Mouse (Mus musculus) hindbrain, embryonic 14.5 days (tissue): Measurements from ENCODE around the gene Wwp2. TPM values are rescaled to one million over a fixed set of nuclear protein-coding genes. Genes with fewer than 3 reads are reported as not detected.

Source experiments
- ATAC-seq: fragments of 200-750 bp; cut with Nextera tagmentation; 2 replicates; pipeline ENCODE4 v1.8.0; 2017; ENCODE audit warnings: moderate number of reproducible peaks, mild to moderate bottlenecking, moderate TSS enrichment, moderate library complexity; ENCODE audit not compliant: low FRiP score
- DNase-seq: peaks from one replicate; pipeline ENCODE4 v3.0.0-alpha.2; 2015; ENCODE audit warnings: low spot score
- H3K27ac ChIP-seq: fragments of 300-500 bp; sonication (generic); 2 replicates; pipeline ENCODE4 v1.5.1; 2014; ENCODE audit warnings: mild to moderate bottlenecking, moderate library complexity
- H3K27me3 ChIP-seq: fragments of 300-500 bp; sonication (generic); 2 replicates; pipeline ENCODE4 v1.6.1; 2014; ENCODE audit warnings: mild to moderate bottlenecking, low read length, mixed read lengths; ENCODE audit not compliant: control insufficient read depth, insufficient read depth
- H3K36me3 ChIP-seq: fragments of 300-500 bp; sonication (generic); replicated peaks from 2 replicates; pipeline ENCODE4 v1.6.1; 2014; ENCODE audit not compliant: control insufficient read depth, insufficient read depth
- H3K4me1 ChIP-seq: fragments of 300-500 bp; sonication (generic); replicated peaks from 2 replicates; pipeline ENCODE4 v1.6.1; 2014; ENCODE audit warnings: antibody characterized with exemption, low read length, mixed read lengths; ENCODE audit not compliant: control insufficient read depth, insufficient read depth
- H3K4me2 ChIP-seq: fragments of 300-500 bp; sonication (generic); replicated peaks from 2 replicates; pipeline ENCODE4 v1.6.1; 2014; ENCODE audit warnings: mild to moderate bottlenecking, moderate library complexity
- H3K4me3 ChIP-seq: fragments of 300-500 bp; sonication (generic); replicated peaks from 2 replicates; pipeline ENCODE4 v1.5.1; 2014; ENCODE audit warnings: mild to moderate bottlenecking, low read length
- H3K9ac ChIP-seq: fragments of 300-500 bp; sonication (generic); 2 replicates; pipeline ENCODE4 v1.6.1; 2014
- H3K9me3 ChIP-seq: fragments of 300-500 bp; sonication (generic); 2 replicates; pipeline ENCODE4 v1.6.1; 2016; ENCODE audit warnings: low read length; ENCODE audit not compliant: control insufficient read depth
- WGBS: fragments of 180-500 bp; shearing (Covaris S2); extraction: QIAGEN DNeasy Blood & Tissue Kit; methylation state at CpG from one replicate; pipeline ENCODE4 v1.1.7; 2014; 5-methylcytosine and 5-hydroxymethylcytosine counted together
- polyA plus RNA-seq: library from polyadenylated mRNA; unstranded; fragments of >200 nt; fragmentation: Nextera tagmentation; extraction: Ambion mirVana; gene quantifications from 2 replicates; pipeline ENCODE4 v1.2.1, GENCODE M21; 2014

The Wwp2 gene
- polyA plus RNA-seq, 1 experiment from 2014 or later = 37.5 TPM

DNA sequence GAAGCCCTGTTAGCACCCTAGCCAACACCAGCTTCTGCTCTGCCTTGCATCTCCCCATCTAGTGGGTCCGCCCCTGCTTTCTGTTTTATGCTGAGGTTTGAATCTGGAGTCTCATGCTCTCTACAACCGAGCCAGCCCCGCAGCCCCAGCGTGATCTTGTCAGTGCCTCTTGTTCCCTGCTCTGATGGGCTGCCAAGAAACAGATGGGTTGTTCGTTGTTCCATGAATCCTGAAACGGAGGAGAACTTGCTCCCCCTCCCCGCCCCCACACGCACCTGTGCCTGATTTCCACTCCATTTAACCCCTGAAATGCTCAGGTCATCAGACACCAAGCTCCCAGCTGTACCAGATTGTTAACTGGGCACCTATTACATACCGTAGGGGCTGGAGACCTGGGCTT is 36.7 kb upstream of the Wwp2 start:
- no peaks in the 10 kb centered on the region for H3K9me3 ChIP-seq
- peak overlapping the region; percentile 26; the same call in 1 of the 2 replicates for H3K27ac ChIP-seq
- no peak overlapping the region for H3K4me3 ChIP-seq
- WGBS = 32% methylated on average over 9 of the region's 9 CpGs
- DNase-seq (no peak), ATAC-seq (no peak)
- no peak overlapping the region for H3K4me2 ChIP-seq
- H3K27me3 ChIP-seq = no peaks in the 10 kb centered on the region
- no peaks in the 10 kb centered on the region for H3K36me3 ChIP-seq
- H3K4me1 ChIP-seq = 0 out of 2 replicates have a peak, but pooled peaks cover 5% of the 10 kb centered on the region
- H3K9ac ChIP-seq = no peak overlapping the region

DNA sequence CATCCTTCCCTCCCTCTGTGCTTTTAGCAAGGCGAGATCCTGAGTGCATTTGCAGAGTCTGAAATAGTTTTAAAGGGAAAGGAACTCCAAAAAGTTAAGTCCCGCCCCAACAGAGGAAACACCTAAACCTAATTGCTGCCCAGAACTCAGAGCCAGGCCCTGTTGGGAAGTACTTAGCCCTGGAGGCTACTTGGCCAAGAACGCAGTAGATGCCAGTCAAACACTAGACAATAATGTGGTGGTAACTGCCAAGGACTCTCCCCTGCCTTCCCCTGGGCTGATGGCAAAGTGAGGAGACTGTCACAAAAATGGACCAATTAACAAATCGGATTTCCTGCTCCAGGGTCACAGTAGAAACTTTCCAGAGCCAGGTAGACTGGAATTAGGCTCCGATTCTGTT is 34.3 kb upstream of the Wwp2 start:
- Histone ChIP-seq H3K27me3 (no peaks in the 10 kb centered on the region), H3K36me3 (no peaks in the 10 kb centered on the region), H3K9ac (no peak overlapping the region), H3K4me1 (0 out of 2 replicates have a peak, but pooled peaks cover 5% of the 10 kb centered on the region), H3K4me3 (no peak overlapping the region), H3K4me2 (no peak overlapping the region), H3K9me3 (no peaks in the 10 kb centered on the region), H3K27ac (no peak overlapping the region)
- ATAC-seq (no peak), DNase-seq (no peak)
- WGBS = 78% methylated on average over 5 of the region's 5 CpGs

DNA sequence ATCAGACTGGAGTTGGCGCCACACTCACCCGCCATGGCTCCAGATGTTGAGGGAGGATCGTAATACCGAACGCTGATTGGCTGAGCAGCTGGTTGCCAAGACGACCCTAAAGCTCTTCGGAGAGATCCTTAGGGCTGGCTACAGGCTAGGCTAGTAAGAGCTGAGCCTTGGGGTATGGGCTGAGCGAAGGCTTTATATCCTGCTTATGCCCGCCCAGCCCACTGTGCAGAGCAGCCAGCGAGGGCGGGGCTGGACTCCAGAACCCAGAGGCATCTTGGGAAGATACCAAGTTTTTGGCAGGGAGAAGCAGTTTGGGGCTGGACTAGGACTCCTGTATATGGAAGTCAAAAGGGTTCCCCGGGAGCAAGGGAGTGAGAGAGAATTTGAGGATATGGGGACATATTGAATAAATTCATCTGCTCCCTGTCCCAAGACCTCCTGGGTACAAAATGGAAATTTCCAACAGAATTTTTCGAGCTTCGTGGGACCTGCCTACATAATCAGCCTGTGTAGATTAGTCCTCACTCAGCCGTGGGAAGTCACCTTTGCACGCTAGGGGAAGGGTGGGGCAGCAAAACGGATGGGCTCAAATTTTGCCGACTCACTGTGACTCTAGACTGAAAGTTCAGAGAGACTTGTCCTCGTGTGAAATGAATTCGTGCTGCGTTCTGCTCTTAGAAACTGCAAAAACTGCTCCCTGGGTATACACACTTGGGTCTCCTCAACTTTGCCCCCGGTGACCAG is 33.0 kb upstream of the Wwp2 start, which contains the start of gene Nqo1:
TSS of gene Nqo1 (minus strand) at position 169 of the 744 bp plus-strand sequence.
- peak within 1 kb of the TSS; percentile 0; the same call in 1 of the 2 replicates for H3K9ac ChIP-seq
- ATAC-seq = peak; percentile 95
- DNase-seq = peak; percentile 78

DNA sequence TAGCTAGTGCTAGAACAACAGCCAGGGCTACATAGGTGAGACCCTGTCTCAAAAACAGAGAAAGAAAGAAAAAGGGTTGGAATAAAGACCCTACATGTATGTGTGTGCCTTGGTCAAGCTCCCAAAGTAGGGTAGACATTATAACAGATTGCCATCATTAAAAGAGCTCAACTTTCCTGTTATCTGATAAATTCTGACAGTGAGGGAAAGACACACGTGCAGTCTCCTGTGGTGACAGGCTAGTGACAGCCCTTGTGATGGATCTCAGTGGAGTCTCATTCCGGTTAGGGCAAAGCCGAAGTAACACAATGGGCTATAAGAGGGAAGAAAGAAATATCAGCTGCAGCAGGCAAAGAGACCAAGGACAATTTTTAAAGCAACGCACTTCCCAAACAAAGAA is 32.1 kb upstream of the Wwp2 start:
- DNase-seq = no peak
- Histone ChIP-seq H3K9me3 (no peaks in the 10 kb centered on the region), H3K27ac (no peak overlapping the region), H3K4me3 (no peak overlapping the region), H3K9ac (no peak overlapping the region), H3K36me3 (peaks cover 4% of the 10 kb centered on the region), H3K4me2 (no peak overlapping the region), H3K4me1 (0 out of 2 replicates have a peak, but pooled peaks cover 5% of the 10 kb centered on the region), H3K27me3 (no peaks in the 10 kb centered on the region)
- ATAC-seq = no peak
- 69% methylated on average over 4 of the region's 4 CpGs for WGBS

More for the DNA sequence above, 33.0 kb upstream of the Wwp2 start, which contains the start of gene Nqo1:
- no peaks in the 10 kb centered on the region for H3K9me3 ChIP-seq
- H3K4me2 ChIP-seq = peak within 1 kb of the TSS; percentile 50
- no peaks in the 10 kb centered on the region; the same call in 1 of the 2 replicates for H3K36me3 ChIP-seq
- no peak within 1 kb of the TSS for H3K27ac ChIP-seq
- H3K27me3 ChIP-seq = no peaks in the 10 kb centered on the region
- WGBS = 15% methylated on average over 22 of the region's 22 CpGs
- 0 out of 2 replicates have a peak, but pooled peaks cover 5% of the 10 kb centered on the region for H3K4me1 ChIP-seq
- peak within 1 kb of the TSS; percentile 20 for H3K4me3 ChIP-seq

DNA sequence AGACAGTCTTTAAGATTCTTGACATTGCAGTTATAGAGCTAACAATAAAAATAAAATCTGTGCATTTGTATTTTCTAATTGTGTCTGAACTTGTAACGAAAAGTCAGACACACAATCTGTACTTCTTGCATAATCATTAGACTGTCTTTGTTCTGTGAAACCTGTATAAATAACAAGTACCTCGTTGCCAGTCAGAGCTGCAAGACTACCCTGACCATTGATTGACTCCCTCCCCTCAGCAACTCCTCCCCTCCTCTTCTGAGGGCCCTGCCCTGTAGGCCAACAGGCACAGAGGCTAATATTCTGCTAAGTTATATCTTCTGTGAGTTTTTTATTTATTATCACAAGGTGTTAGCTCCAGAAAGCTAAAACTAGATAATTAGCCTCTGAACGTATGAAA is 30.2 kb upstream of the Wwp2 start:
- Histone ChIP-seq H3K27ac (no peak overlapping the region), H3K27me3 (no peaks in the 10 kb centered on the region), H3K9ac (no peak overlapping the region), H3K4me3 (no peak overlapping the region), H3K9me3 (no peaks in the 10 kb centered on the region), H3K4me1 (0 out of 2 replicates have a peak, but pooled peaks cover 5% of the 10 kb centered on the region), H3K36me3 (peaks cover 22% of the 10 kb centered on the region), H3K4me2 (no peak overlapping the region)
- 69% methylated on average over 3 of the region's 3 CpGs for WGBS
- DNase-seq = no peak
- no peak for ATAC-seq

DNA sequence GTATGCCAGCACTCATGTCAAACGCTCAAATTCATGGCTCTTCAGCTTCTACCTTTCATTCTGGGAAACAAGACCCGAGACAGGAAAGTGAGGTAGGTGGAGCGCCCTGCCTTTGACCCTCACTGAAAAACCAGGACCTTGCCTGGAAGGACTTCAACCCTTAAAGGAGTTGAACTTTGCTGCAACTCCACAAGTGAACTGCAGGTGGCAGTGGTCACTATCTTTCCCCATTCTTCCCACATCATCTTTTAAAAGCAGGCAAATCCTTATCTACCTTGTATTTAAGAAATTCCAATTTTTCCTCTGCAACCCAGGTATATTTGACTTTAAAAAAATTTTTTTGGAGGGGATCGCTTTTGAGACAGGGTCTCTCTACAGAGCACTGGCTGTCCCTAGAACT is 24.8 kb upstream of the Wwp2 start:
- Histone ChIP-seq H3K27ac (no peak overlapping the region), H3K4me2 (no peak overlapping the region), H3K9me3 (no peaks in the 10 kb centered on the region), H3K36me3 (peaks cover 77% of the 10 kb centered on the region), H3K27me3 (no peaks in the 10 kb centered on the region), H3K4me3 (no peak overlapping the region), H3K9ac (no peak overlapping the region), H3K4me1 (no peaks in the 10 kb centered on the region)
- 72% methylated on average over 4 of the region's 4 CpGs for WGBS
- ATAC-seq (no peak), DNase-seq (peak; percentile 61)

DNA sequence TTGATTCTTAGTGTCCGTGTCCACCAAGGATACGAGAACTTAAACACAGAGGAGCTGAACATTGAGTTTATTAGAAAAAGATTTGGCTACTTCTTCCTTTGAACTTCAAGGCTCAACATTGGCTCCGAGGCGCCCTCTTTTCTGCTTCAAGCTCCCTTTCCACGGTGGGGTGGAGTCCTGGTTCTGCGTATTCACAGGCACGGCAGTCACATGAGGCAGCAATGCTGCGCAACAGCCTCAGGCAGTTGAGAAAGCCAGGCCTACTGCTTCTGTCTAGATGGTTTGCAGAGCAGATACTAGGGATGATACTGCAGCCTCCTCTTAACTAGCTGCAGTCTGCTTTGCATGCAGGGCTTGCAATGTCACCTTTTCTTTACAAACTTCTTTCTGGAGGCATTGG is 23.6 kb upstream of the Wwp2 start:
- Histone ChIP-seq H3K4me3 (no peak overlapping the region), H3K9me3 (no peaks in the 10 kb centered on the region), H3K4me1 (no peaks in the 10 kb centered on the region), H3K27me3 (no peaks in the 10 kb centered on the region), H3K4me2 (no peak overlapping the region), H3K36me3 (peaks cover 88% of the 10 kb centered on the region), H3K27ac (no peak overlapping the region), H3K9ac (no peak overlapping the region)
- DNase-seq (no peak), ATAC-seq (no peak)
- 91% methylated on average over 8 of the region's 8 CpGs for WGBS

DNA sequence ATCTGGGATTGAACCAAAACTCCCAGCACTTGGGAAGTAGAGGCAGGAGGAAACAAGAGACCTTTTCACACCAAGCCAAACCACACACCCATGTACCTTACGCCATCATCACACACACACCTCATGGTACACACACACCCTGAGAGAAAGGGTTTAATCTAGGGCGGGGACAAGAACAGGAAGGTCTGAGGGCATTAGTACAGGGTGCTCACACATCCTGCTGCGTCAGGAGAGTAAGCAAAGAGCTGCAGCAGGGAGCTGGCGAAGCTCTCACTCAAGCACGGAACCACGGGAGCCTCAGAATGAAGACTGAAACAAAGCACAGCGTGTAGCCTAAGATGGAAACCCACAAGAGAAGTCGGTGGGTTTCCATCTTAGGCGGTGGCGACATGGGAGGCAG is 22.3 kb upstream of the Wwp2 start:
- Histone ChIP-seq H3K9ac (no peak overlapping the region), H3K27ac (no peak overlapping the region), H3K36me3 (peaks cover 100% of the 10 kb centered on the region), H3K4me1 (no peaks in the 10 kb centered on the region), H3K9me3 (no peaks in the 10 kb centered on the region), H3K4me3 (no peak overlapping the region), H3K4me2 (no peak overlapping the region), H3K27me3 (no peaks in the 10 kb centered on the region)
- ATAC-seq (no peak), DNase-seq (no peak)
- WGBS = 87% methylated on average over 10 of the region's 10 CpGs

DNA sequence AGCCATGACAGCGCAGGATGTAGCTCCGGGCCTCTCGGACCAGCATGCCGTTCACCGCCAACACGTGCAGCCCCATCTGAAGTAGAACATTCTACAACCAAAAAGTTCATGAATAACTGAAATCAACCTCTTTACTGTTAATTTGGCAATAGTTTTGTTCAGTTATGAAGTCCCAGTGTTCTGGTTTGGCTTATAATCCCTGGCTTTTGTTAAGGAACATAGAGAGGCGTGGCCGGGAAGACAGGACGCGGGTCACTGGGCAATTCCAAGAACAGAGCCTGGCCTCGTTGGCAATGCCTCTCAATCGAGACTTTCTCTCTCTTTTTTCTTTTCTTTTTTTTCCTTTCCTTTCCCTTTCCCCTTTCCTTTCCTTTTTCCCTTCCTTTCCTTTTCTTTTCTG is 19.2 kb upstream of the Wwp2 start:
- no peak overlapping the region for H3K27ac ChIP-seq
- H3K9ac ChIP-seq = no peak overlapping the region
- H3K9me3 ChIP-seq = no peaks in the 10 kb centered on the region
- no peak overlapping the region for H3K4me3 ChIP-seq
- H3K4me2 ChIP-seq = no peak overlapping the region
- H3K27me3 ChIP-seq = no peaks in the 10 kb centered on the region
- H3K36me3 ChIP-seq = peaks cover 96% of the 10 kb centered on the region
- DNase-seq (no peak), ATAC-seq (no peak)
- no peaks in the 10 kb centered on the region for H3K4me1 ChIP-seq
- WGBS = 85% methylated on average over 12 of the region's 12 CpGs
